Mouse (Mus musculus) splenic B cell, adult 2 months (primary cell): ENCODE results near the gene Dhcr24.
A peak's percentile ranks its signal among the peaks of the same experiment; 100 is the strongest.

ENCODE experiments used
- DNase-seq: peaks from one replicate; pipeline ENCODE4 v3.0.0-alpha.2; 2011; ENCODE audit warnings: low read depth, low spot score
- H3K27me3 ChIP-seq: 2 replicates; pipeline ENCODE4 v1.6.1; 2012; ENCODE audit warnings: mild to moderate bottlenecking, low read length, moderate library complexity, mixed read lengths; ENCODE audit not compliant: control insufficient read depth, poor library complexity, insufficient read depth, severe bottlenecking
- H3K36me3 ChIP-seq: 2 replicates; pipeline ENCODE4 v1.6.1; 2012; ENCODE audit warnings: mild to moderate bottlenecking, low read length, moderate library complexity, mixed read lengths; ENCODE audit not compliant: control insufficient read depth, poor library complexity, insufficient read depth, severe bottlenecking

Gene Dhcr24

DNA sequence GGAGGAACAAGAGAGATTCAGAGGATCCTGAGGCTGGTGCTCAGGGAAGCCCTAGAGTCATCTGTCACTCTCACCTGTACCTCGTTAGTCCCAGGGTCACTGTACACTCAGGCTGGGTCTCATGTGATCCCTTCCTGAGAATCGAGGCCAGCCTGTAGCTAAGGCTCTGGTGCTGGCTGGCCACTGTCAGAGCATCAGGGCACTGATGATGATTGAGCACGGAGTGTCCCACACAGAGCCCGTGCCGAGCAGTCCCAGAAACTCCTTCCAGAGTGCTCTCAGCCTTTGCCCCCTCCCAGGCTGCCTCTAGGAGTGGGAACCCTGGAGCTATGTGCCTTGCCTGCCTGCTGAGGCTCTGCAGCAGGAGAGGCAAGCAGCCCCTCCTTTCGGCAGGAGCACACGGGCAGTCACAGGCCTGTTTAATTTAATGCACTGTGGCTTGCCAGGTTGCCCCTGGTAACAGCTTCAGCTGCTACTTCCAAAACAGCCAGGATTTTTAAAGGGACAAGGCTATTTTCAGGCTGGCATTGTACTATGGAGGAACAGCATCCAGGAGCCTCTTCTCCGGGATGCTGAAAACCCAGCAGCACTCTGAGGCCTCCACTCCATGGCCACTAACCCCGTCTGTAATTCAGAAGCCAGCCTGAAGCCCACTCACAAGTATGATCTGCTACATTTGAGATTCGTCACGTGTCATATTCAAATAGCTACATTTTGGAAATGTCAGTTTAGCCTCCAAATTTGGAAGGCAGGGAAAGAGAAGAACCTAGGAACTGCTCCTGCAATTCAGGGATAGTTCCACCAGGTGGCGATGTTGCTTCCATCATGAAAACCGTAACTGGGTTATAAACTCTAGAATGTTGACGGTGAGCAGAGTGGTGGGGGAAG, 69.7 kb downstream of the Dhcr24 start:
- peak; percentile 72 for DNase-seq
- no peaks in the 10 kb centered on the region for H3K36me3 ChIP-seq

DNA sequence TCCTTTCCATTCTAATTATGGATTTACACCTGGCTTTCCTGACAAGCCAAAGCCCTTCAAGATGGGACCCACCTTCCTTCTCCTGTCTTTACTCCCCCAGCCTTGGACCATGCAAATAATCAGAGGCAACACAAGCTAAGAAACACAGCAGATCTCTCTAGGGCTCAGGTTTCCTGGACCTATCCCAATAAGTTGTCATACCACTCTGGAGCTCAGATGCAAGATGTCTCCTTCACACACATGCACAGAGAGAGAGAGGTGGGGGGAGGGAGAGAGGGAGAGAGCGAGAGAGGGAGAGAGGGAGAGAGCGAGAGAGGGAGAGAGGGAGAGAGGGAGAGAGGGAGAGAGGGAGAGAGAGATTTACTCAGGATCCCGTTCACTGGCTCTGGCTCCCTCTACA, 71.5 kb downstream of the Dhcr24 start:
- H3K27me3 ChIP-seq = no peaks in the 10 kb centered on the region
- DNase-seq = no peak
- no peaks in the 10 kb centered on the region for H3K36me3 ChIP-seq

More for the DNA sequence above, 69.7 kb downstream of the Dhcr24 start:
- H3K27me3 ChIP-seq = no peaks in the 10 kb centered on the region

DNA sequence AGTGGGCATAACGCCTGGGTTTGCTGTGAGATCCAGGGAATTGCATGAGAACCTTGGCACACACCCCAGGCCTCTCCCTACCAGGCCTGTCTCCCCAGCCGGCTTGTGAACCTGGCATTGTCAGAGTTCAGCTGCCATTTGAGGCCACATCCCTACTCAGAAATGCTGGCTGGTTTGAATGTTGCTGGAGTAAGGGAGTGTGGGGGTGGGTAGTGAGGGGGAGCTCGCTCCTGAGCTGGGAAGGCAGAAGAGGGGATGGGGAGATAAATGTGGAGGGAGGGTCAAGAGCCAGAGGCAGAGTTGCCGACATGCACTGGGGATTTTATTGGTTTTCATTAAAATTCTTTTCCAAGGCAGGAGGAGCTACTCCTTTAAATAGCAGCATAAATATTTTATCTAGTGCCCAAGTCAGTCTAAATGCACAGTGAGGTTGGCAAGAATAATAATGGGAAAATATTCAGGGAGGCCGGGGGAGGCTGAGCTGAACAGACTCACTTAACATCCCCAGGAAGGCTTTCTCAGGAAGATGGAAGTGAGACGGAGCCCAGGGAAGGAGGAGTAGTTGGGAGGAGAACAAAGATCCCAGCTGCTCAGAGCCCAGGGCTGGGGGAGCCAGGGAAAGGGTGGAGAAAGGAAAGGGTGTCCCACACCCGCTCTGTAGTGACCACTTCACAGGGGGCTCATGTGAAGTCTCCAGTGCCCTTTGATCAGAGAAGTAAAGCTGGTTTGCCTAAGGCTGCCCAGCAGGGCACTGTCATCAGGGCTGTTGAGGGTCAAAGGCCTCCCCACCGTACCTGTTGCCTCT, 72.6 kb downstream of the Dhcr24 start:
- no peaks in the 10 kb centered on the region for H3K36me3 ChIP-seq
- no peak for DNase-seq
- no peaks in the 10 kb centered on the region for H3K27me3 ChIP-seq

- H3K27me3 ChIP-seq = no peaks in the 10 kb centered on the region
- DNase-seq = no peak
- no peaks in the 10 kb centered on the region for H3K36me3 ChIP-seq
Measured at GRCm38 (mm10) chr4:106634086-106634479, 73.2 kb downstream of the Dhcr24 start.
